Mouse (Mus musculus): ENCODE data around the gene P4ha1.

DNA sequence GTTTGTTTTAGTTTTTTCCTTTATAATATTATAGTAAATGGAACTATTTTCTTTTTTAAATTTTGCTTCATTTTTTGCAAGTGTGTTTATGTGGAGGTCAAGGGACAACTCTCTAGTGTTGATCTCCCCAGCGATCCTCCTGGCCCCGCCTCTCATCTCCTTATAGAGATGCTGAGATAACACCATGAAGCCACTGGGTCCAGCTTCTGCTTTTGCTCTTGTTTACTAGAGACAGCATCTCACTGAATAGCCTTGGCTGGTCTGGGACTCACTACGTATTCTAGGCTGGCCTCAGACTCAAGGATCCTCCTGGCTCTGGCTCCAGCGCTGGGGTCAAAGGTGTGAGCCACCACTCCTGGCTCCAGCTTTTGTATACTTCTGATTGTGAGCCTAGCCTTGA is 96.4 kb downstream of the P4ha1 start:
- TF ChIP-seq GATA1 (IDR thresholded peaks at IDR 0.05; ENCODE audit: borderline replicate concordance, low read length) (no peak), FLI1 (IDR thresholded peaks at IDR 0.05; ENCODE audit: low read length) (no peak)
